Mouse (Mus musculus) layer of hippocampus, adult 11-12 months (tissue): ENCODE measurements around the gene Naa60.
"Not testable (repeated sequence)": the region's sequence is repeated elsewhere in the genome, so short reads cannot be mapped to it uniquely, and the experiment has no call there.

Experiments used
- DNase-seq: peaks from one replicate; pipeline ENCODE4 v3.0.0; 2022; ENCODE audit warnings: low spot score

The Naa60 gene

DNA sequence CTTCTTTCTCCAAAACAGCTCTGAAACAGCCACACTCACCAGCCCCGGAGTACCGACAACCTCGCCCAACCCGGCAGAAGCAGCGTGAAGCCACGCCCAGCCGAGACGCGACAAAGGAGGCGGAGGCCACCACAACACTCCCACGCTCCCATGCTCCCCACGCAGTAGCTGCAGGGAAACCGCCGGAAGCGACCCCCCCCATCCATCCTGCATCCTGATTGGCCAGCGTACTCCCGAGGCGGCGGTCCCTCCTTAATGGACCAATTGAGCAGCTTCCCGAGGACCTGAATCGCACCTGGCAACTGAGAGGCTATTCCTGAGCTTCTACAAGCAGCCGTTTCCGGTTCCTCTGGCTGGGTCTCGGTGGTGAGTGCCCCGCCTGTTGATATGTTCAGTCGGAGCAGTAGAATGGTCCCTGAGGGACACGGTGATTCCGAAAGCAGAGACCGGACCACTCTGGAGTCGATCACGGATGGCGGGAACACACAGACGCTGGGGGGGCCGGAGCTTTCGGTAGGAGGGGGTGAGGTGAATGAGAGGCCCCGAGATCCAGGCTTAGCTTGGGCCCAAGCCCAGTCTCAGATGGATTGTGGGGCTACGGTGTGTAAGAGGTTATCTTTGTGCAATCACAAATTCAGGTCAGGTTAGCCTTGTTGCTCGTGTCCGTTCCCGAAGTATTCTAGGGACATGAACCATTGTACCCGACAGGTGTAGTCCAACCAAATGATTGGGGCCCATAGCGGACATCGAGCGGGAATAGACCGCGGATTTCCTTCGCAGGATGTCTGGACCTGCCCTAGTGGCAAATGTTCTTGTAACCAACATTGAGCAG, at the start of gene Naa60:
Gene Naa60 (plus strand): TSS at position 160 of the 832 bp plus-strand sequence.
- DNase-seq: peak; percentile 89

DNA sequence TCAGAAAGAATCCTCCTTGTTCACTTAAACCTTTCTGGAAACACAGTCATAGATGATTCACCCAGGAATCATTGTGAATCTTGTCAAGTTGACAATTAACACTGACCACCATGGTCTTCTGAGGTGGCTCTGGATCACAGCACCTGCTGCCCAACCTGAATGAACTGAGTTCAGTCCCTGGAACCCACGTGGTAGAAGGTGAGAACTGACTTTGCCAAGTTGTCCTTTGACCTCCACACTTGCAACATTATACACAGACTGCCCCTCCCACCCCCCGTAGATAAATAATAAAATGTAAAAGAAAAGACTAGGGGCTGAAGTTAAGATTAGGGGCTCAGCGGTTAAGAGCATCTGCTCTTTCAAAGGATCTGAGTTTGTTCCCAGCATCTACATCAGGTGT, 44.2 kb upstream of the Naa60 start:
- no peak for DNase-seq

DNA sequence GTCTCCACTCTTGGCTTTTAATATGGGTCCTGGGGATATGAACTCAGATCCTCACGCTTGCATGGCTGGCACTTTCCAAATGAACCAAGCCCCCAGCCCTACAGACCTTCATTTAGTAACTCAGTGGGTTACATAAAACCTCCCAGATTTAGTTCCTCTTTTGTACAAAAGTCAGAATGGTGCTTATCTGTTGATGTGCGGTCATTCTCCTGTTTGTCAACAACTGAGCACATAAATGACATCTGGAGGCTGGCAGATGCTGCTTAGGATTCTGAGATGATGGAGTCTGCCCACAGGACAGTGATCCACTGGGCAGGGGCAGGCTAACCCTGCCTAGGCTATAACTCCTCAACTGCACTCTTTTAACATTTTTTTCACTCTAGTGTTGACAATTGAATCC, 42.4 kb upstream of the Naa60 start:
- no peak for DNase-seq

DNA sequence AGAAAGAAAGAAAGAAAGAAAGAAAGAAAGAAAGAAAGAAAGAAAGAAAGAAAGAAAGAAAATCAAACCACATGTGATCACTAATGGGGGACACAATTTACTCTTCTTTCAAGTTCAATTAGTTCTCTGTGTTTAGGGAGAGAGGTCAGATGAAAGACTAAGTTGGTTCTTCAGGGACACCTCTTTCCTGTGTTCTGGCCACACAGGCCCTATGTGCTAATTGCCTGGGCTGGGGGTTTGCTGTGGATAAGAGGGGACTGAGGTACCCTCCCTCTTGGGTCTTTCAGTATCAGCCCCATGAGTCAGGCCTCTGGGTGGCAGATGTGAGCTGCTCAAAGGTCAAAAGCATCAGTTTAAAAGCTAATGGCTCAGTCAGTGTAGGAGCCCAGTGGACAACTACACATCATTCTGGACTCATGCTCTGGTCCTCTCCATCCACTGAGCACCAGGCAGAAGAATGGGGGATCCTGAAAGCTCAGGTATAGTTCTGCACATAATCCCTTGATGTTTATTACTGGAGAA, 41.5 kb upstream of the Naa60 start, which contains the start of gene Olfr15:
Gene Olfr15 (plus strand): TSS at position 291 of the 522 bp plus-strand sequence.
- no peak for DNase-seq

DNA sequence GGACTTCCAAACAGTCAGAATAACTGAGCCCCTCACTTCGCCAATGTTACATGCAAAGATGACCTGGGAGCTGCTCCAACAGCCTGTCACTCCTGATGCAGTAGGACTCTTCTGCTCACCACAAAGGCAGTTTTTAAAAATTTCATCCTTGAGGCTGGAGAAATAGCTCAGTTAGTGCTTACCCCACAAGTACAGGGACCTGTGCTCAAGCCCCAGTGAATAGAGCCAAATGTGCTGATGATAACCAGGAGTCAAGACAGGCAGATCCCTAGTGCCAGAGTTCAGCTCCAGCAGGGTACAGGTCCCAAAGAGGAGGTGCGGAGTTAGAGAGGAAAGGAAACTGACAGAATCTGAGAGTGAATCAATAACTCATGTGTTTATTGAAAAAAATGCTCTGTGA, 36.7 kb upstream of the Naa60 start:
- DNase-seq: no peak

DNA sequence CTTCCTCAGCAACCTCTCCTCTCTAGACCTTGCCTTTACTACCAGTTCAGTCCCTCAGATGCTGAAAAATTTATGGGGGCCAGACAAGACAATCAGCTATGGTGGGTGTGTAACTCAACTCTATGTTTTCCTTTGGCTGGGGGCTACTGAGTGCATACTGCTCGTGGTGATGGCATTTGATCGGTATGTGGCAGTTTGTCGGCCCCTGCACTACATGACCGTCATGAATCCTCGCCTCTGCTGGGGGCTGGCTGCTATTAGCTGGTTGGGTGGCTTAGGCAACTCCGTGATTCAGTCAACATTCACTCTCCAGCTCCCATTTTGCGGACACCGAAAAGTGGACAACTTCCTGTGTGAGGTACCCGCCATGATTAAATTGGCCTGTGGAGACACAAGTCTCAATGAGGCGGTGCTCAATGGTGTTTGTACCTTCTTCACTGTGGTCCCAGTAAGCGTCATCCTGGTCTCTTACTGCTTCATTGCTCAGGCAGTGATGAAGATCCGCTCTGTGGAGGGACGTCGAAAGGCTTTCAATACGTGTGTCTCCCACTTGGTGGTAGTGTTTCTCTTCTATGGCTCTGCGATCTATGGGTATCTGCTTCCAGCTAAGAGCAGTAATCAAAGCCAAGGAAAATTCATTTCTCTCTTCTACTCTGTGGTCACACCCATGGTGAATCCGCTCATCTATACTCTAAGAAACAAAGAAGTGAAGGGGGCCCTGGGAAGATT, 32.9 kb upstream of the Naa60 start:
- DNase-seq: no peak

DNA sequence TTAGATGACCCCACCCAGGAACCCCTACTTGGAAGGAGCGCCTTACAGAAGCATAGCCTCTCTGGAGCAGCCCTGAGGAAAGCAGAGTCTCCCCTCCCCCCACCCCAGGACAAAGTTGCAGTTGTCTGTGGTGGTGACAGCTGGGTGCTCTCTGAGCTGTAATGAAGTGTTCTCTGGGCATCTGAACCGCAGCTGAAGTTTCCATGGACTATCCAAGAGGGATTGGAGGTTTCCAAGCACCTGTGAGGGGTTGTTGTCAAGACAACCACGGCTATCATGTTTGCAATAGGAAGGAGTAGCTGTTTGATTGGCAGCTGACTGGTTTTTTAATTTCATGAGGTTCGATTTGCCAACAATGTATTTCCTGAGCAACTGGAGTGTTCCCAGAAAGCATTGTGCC, 29.2 kb upstream of the Naa60 start:
- no peak for DNase-seq

DNA sequence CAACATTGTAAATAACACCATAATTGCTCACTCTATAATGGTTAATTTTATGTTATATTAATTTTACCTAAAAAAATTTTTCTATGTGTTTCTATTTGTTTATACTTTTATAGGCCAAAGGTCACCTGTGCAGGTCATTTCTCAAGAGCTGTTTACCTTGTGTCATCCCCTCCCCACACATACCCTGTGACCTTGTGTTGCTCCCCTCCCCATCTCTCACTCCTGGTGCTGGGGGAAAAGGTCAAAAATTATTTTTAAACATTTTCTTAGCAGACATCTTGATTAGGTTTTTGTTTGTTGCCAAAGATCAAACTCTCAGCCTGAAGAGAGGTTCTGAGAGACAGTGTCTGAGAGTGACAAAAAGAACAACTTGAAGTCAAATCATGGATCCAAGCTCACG, 28.4 kb upstream of the Naa60 start:
- DNase-seq: no peak

DNA sequence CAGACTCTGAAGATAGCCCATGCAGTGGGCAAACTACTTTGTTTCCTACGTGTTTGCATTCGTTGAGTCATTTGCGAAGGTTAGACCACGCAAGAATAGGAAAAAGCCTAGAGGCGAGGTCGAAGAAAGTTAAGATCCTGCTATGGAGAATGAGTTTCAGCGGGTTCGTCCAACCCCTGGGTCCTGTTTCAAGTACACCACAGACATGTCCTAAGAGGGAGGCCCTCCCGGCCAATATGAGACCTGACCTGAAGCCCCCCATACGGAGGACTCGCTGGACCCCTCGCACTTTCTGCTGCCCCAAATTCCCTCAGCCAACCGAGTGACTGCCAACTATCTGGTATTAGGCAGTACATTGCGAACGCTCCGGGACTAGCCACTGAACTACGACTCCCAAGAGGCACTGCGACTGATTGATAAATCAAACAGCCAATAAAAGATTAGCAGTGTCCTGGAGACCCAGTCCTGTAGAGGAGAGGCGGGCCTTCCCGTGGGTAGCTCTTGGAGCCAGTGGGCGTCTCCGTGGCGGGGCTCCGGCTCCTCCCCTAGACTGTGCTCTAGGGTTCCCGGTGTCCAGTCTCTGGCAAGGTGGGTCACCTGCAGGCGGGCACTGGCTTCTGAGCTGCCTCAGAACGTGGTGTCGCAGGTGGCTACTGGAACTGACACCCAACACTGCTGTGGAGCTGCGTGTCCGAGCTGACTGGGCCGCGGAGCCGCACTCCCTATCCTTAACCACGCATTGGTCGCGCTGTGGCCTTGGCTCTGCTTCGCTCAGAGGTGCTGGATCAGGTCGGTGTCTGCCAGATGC, 25.3 kb upstream of the Naa60 start, which contains the start of gene Zfp174:
Gene Zfp174 (plus strand): TSS at position 558 of the 808 bp plus-strand sequence.
- peak; percentile 96 for DNase-seq

DNA sequence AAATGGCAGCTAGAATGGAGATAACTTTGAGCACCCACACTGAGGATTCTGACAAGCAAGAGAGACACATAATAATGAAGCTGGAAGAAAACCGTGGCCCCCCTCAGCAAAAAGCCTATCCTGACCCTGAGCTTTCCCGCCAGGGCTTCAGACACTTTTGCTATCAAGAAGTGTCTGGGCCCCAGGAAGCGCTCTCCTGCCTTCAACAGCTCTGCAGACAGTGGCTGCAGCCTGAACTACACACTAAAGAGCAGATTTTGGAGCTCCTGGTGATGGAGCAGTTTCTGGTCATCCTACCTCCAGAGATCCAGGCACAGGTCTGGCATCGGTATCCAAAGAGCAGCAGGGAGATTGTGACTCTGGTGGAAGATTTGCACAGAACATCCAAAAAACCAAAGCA, 24.3 kb upstream of the Naa60 start:
- DNase-seq: no peak

DNA sequence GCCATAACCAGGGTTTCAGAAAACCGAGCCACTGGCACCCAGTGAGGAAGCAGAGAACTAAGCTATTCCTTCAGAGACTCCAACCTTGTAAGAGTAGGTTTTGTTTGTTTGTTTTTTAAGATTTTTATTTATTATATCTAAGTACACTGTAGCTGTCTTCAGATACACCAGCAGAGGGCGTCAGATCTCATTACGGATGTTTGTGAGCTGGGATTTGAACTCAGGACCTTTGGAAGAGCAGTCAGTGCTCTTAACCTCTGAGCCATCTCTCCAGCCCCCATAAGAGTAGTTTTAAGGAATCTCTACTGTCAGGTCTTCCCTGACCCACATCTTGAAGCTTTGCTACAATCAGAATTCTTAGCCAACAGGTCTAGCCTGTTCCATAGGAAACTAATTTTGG, 23.8 kb upstream of the Naa60 start:
- no peak for DNase-seq

DNA sequence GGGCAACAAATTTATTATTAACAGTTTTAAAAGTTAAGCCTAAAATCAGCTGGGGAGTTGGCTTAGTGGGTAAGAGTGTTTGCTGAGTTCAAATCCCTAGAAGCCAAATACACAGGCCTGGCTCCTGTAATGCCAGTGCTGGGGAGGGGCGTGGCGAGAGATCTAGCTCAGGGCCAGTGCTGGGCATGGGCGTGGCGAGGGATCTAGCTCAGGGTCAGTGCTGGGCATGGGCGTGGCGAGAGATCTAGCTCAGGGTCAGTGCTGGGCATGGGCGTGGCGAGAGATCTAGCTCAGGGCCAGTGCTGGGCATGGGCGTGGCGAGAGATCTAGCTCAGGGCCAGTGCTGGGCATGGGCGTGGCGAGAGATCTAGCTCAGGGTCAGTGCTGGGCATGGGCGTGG, 20.9 kb upstream of the Naa60 start:
- not testable (repeated sequence) for DNase-seq

DNA sequence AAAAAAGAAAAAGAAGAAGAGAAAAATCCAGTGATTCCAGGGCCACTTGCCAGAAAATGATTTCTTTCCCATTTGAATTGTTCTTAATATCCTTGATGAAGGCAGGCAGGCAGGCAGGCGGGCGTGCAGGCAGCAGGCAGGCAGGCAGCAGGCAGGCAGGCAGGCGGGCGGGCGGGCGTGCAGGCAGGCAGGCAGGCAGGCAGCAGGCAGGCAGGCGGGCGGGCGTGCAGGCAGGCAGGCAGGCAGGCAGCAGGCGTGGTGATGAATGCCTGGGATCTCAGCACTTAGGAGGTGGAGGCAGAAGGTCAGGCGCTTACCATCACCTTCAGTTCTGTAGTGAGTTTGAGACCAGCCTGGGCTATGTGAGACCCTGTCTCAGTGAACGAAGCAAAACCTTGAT, 19.6 kb upstream of the Naa60 start:
- DNase-seq: no peak

DNA sequence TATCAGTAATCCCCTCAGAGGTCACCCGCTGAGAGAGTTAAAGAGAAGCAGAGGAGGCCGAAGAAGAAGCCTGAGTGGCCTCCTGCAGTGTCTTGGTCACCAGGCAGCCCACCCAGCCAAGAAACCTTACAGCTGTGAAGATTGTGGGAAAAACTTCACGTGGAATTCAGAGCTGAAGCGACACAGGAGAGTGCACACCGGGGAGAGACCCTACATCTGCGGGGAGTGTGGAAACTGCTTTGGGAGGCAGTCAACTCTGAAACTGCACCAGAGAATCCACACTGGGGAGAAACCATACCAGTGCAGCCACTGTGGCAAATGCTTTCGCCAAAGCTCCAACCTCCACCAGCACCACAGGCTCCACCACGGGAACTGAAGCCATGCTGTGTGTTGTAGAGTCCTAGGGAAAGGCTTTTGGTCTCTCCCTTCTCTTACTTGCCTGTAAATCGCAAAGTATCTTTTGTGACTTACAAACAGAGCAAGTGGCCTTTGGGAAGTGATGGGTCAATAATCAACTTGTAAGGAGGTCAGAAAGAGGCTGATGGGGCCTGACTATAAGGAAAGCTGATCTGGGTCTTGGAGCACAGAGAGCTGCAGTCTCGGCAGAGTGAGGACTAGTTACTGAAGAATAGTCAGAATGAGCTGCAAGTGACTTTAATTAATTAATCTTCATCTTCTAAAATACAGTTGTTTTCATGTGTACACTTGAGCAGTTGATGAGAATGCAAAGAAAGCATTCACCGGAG, 17.6 kb upstream of the Naa60 start:
- DNase-seq: no peak

DNA sequence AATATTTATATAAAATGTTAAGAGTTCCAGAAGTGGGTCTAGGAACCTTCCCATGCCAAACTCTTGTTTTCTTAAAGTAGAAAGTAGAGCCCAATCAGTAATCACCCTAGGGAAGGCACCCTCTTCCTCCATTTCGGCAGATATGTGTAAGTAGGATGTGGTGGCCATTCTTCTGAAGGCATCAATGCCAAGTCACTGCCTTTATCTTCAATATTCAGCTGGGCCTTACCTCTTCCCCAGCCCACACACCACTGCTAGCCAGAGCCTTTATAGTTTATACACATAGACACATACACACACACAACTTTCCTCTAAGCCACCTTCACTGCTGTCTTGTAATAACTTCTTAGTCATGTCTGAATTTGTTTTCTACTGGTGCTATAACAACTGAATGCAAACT, 16.4 kb upstream of the Naa60 start:
- no peak for DNase-seq

DNA sequence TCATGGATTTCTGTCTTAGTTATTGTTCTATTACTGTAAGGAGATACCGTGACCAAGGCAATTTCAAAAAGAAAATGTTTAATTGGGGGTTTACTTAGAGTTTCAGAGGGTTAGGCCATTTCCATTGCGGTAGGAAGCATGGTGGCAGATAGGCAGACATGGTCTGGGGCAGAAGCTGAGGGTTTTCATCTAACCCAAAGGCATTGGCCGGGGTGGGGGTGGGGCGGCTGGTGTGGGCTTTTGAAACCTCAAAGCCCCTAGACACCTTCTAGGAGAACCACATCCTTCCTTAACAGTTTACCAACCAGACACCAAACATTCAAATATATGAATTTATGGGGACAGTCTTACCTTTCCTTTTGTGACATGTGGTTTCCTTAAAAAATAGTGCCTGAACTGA, 12.9 kb upstream of the Naa60 start:
- DNase-seq: no peak

DNA sequence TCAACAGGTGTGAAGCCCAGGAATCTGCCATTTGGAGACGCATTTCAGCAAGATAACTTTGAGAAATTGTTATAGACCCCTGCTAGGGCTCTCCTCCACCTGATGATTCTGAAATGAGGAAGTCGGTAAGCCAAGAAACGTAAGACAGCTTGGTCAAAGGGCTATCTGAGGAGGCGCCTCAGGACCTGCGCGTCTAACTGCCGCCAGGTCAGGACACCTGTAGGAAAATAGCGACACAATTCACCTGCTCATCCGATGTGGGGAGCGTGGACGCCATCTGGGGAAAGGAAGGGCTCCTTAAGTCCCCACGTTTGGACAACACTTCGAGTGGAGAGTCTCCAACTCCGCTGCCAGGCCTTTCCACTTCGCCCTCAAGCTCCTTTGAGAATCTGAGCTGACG, 360 bp upstream of the Naa60 start:
- no peak for DNase-seq

DNA sequence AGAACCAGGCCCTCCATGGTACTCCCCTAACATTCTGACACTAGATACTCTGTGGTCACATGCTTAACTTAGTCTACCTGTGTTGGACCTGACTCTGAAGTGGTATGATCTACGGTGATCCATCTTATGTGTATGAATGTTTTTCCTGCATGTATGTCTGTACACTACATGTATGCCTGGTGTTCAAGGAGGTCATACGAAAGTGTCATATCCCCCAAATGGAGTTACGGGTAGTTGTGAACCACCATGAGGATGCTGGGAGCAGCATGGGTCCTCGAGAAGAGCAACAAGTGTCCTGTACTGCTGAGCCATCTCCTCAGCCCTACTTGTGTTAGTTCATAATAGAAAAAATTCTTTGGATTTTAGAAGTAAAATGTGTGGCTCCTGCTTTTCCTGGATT, 4.2 kb downstream of the Naa60 start:
- DNase-seq: no peak

DNA sequence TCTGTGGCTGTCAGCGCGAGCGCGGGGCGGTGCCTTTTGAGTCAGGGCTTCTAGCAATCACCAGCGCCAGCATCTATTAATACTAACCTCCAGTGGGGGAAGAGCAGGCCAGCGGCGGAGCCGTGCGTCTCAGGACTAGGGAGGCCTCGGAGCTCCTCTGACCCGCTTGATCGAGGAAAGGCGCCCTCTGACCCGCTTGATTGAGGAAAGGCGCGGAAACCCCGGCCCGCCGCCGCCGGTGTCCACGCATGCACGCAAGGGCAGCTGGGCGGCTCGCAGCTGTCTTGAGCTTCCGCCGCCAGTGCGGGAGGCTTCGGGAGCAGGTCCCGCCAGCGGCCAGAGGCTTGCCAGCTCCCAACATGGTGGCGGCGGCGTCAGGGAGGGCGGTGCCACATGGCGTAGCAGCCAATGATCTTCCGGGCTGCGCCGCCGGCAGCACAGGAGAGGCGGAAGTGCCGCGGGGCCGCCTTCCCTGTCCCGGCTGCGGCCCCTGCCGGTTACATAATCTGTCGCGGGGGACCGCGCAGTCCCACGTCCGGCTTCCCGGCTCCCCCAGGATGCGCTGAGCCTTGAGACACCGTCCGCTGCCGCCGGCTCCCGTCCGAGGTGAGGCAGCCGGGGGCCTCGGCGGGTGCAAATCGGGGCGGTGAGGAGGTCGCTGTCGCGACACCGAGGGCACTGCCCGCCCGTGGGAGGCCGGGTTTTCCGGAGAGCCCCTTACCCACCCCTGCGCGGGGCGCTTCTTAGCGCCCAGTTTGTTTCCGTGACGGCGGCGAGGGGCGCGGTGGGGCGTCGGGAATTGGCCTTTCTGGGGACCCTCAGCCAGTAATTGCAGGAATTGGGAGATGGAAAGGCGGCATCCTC, 12.3 kb downstream of the Naa60 start, which contains the start of the genes Zfp597 and Gm20695:
Gene Zfp597 (minus strand): TSS at position 361 of the 864 bp plus-strand sequence.
Gene Gm20695 (plus strand): TSS at position 448 of the 864 bp plus-strand sequence.
- peak; percentile 94 for DNase-seq

DNA sequence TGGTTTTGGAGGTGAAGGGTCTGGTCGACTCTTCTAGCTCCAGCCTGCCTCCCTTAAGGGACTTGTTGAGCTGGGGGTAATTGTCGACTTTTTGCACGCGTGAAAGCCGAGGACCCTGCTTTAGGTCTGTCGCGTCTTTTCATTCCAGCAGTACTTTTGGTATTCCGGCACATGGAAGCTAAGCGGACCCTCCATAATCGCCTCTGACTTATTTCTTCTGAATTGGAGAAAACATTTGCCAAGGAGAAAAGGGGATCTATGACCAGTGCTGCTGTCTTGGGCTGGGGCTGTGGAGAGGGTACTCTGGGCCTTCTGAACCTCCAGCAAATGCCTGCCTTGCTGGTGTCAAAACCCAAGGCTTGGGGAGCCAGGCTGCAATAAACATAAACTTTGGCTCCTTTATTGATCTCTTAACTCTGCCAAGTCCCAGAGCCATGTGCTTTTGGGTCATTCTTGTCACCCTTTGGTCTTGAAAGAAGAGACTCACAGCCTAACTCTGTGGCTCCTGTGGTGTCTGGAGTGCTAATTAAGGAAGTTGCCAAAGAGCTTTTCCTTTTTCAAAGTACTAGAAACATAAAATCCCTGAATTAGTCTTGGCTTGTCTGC, 13.0 kb downstream of the Naa60 start:
- DNase-seq: no peak
